Mouse (Mus musculus): ENCODE measurements around the gene Pla2g4b.

DNA sequence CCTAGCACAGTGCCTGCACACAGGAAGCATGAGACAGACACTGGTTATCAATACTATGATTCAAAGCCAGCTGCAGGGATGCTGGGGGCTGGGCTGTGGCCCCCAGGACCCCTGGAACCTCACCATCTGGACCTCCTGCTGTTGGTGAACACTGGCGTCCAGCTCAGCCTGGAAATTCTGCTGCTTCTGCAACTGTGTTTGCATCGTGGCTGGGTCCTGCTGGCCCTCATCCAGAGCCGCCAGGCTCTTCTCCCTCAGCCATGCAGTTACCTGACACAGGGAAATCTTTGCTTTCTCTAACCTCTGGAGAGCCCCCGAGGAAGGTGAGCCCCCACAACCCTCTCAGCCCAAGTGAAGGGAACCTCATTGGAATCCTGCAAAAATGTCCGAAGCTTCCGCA lies 18.2 kb downstream of the Pla2g4b start:
- TF ChIP-seq CTCF (IDR thresholded peaks at IDR 0.05; ENCODE audit: control insufficient read depth, insufficient read depth, insufficient read length) = no peak
- TF ChIP-seq USF1 (IDR thresholded peaks at IDR 0.05; ENCODE audit: low read depth) = no peak
- TF ChIP-seq MYOG (IDR thresholded peaks at IDR 0.05; ENCODE audit: control insufficient read depth, extremely low read depth, insufficient read length) = no peak
- TF ChIP-seq MYOD1 (IDR thresholded peaks at IDR 0.05; ENCODE audit: control insufficient read depth, insufficient read length, low read depth) = no peak
